Mouse (Mus musculus): Measurements from ENCODE around the gene Lin37. TPM values are rescaled to one million over a fixed set of nuclear protein-coding genes. Genes with fewer than 3 reads are reported as not detected.

The Lin37 gene
- polyA plus RNA-seq, 1 experiment from 2014 or later = 58.7 TPM

DNA sequence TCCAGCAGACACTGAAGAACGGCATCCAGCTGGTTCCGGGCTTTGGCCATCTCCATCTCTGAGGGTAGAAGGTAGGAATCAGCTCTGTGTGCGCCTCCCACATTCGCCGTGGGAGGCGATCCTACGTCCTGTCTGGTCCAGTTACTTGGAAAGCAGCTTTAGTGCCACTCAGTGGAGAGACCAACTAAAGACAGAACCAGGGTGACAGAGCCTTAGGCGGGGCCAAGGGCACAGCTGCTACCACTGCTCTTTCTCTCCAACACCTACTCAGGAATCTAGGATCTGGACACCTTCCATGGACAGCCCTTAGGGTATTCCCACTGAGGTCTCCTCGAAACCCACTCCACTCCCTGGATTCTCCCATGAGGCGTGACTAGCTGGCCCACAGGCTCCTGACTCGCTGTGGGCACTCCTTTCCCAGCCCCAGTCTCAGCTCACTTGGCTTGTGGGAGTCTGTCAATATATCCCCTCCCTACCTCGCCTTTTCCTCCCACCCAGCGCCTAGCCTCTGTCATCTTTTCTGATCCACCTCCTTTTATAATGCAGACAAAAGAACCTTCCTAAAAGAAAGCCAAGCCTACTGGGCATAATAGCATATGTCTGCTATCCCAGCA, 1.6 kb downstream of the Lin37 start:
- no peaks in the 10 kb centered on the region for H3K27me3 ChIP-seq (replicated peaks; ENCODE audit: control insufficient read depth, insufficient read depth, low read length)
- no peak overlapping the region for H3K27ac ChIP-seq (ENCODE audit: low read depth, low read length)
- H3K4me2 ChIP-seq (ENCODE audit: low read length) = peak overlapping the region; percentile 99
- WGBS = 89% methylated on average over 13 of the region's 13 CpGs
- peaks cover 23% of the 10 kb centered on the region for H3K36me3 ChIP-seq (ENCODE audit: control insufficient read depth, insufficient read depth, low read length)
- H3K9ac ChIP-seq (ENCODE audit: low read depth, low read length) = no peak overlapping the region
- no peaks in the 10 kb centered on the region for H3K9me3 ChIP-seq (ENCODE audit: control insufficient read depth, low read length)
- H3K4me3 ChIP-seq (ENCODE audit: low read length) = no peak overlapping the region; the same call in 1 of the 2 replicates
- H3K4me1 ChIP-seq (ENCODE audit: control insufficient read depth, insufficient read depth, low read depth, low read length) = peaks cover 26% of the 10 kb centered on the region
- no peak for ATAC-seq

- no peaks in the 10 kb centered on the region for H3K27me3 ChIP-seq (replicated peaks; ENCODE audit: control insufficient read depth, insufficient read depth, low read length)
- no peaks in the 10 kb centered on the region for H3K9me3 ChIP-seq (ENCODE audit: control insufficient read depth, low read length)
- H3K4me3 ChIP-seq (ENCODE audit: low read length) = no peak overlapping the region
- peaks cover 23% of the 10 kb centered on the region for H3K36me3 ChIP-seq (ENCODE audit: control insufficient read depth, insufficient read depth, low read length)
- WGBS = 94% methylated on average over 18 of the region's 18 CpGs
- peaks cover 31% of the 10 kb centered on the region for H3K4me1 ChIP-seq (ENCODE audit: control insufficient read depth, insufficient read depth, low read depth, low read length)
- no peak overlapping the region for H3K9ac ChIP-seq (ENCODE audit: low read depth, low read length)
- no peak overlapping the region for H3K27ac ChIP-seq (ENCODE audit: low read depth, low read length)
- no peak overlapping the region for H3K4me2 ChIP-seq (ENCODE audit: low read length)
- no peak for ATAC-seq
Measured at GRCm38 (mm10) chr7:30556894-30557536, 2.6 kb downstream of the Lin37 start.

DNA sequence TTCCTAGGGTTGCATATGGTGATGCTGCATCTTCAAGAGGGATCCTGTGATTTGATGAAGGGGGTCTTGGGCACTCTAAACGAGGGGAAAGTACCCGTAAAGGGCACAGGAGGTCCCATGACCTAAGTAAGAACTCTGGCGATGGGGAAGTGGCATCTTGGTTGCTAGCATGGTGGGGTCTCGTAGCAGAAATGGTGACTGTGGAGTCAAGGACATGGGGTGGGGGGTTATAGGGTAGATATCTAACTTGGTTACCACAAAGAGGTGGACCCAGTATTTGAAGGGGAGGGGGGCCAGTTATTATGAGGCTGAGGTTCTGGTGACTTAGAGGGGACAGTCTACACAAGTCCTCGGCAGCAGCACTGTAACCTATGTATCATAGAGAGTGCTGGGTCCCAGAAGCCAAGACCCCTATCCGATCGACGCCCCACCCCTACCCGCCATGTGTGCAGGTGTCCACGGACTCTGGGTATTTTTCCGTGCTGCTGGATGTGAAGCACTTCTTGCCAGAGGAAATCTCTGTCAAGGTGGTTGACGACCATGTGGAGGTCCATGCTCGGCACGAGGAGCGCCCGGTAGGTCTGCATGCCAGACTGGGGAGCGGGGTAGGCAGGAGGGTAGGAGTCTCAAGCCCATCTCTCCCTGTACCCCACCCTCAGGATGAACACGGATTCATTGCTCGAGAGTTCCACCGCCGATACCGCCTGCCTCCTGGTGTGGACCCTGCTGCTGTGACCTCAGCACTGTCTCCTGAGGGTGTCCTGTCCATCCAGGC, 5.6 kb downstream of the Lin37 start:
- H3K36me3 ChIP-seq (ENCODE audit: control insufficient read depth, insufficient read depth, low read length) = peaks cover 23% of the 10 kb centered on the region
- no peak for ATAC-seq
- 88% methylated on average over 20 of the region's 22 CpGs for WGBS
- H3K9me3 ChIP-seq (ENCODE audit: control insufficient read depth, low read length) = no peaks in the 10 kb centered on the region
- H3K9ac ChIP-seq (ENCODE audit: low read depth, low read length) = peak overlapping the region; percentile 65
- peak overlapping the region; percentile 91 for H3K4me2 ChIP-seq (ENCODE audit: low read length)
- no peak overlapping the region for H3K27ac ChIP-seq (ENCODE audit: low read depth, low read length)
- peaks cover 24% of the 10 kb centered on the region for H3K4me1 ChIP-seq (ENCODE audit: control insufficient read depth, insufficient read depth, low read depth, low read length)
- no peaks in the 10 kb centered on the region for H3K27me3 ChIP-seq (replicated peaks; ENCODE audit: control insufficient read depth, insufficient read depth, low read length)
- H3K4me3 ChIP-seq (ENCODE audit: low read length) = peak overlapping the region; percentile 55; the same call in 1 of the 2 replicates

DNA sequence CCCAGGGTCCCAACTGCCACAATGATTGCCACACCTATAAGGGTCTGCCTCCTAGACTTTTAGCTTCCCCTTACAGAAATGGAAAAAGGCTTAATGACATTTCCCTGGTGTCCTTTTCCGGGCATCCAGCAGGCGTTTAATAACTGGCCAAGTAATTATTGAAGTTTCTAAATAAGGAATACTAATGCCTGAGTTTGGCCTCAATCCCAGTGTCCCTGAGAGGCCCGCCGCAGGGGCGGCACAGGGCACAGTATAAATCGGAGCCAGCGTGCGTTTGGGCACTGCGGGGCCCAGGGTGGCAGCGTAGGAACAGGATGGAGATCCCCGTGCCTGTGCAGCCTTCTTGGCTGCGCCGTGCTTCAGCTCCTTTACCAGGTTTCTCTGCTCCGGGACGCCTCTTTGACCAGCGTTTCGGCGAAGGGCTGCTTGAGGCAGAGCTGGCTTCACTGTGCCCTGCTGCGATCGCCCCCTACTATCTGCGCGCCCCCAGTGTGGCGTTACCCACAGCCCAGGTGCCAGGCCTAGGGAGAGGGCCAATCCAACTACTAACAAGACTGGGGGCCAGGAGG, 6.5 kb downstream of the Lin37 start:
- H3K27me3 ChIP-seq (replicated peaks; ENCODE audit: control insufficient read depth, insufficient read depth, low read length) = no peaks in the 10 kb centered on the region
- no peak for ATAC-seq
- H3K4me3 ChIP-seq (ENCODE audit: low read length) = peak overlapping the region; percentile 55
- 5% methylated on average over 23 of the region's 23 CpGs for WGBS
- peaks cover 15% of the 10 kb centered on the region for H3K4me1 ChIP-seq (ENCODE audit: control insufficient read depth, insufficient read depth, low read depth, low read length)
- peaks cover 23% of the 10 kb centered on the region for H3K36me3 ChIP-seq (ENCODE audit: control insufficient read depth, insufficient read depth, low read length)
- no peaks in the 10 kb centered on the region for H3K9me3 ChIP-seq (ENCODE audit: control insufficient read depth, low read length)
- peak overlapping the region; percentile 91 for H3K4me2 ChIP-seq (ENCODE audit: low read length)
- H3K27ac ChIP-seq (ENCODE audit: low read depth, low read length) = peak overlapping the region; percentile 81
- H3K9ac ChIP-seq (ENCODE audit: low read depth, low read length) = peak overlapping the region; percentile 65

- Histone ChIP-seq H3K36me3 (ENCODE audit: control insufficient read depth, insufficient read depth, low read length) (peaks cover 23% of the 10 kb centered on the region), H3K4me2 (ENCODE audit: low read length) (peak within 1 kb of the TSS; percentile 91), H3K27me3 (replicated peaks; ENCODE audit: control insufficient read depth, insufficient read depth, low read length) (no peaks in the 10 kb centered on the region), H3K4me1 (ENCODE audit: control insufficient read depth, insufficient read depth, low read depth, low read length) (peaks cover 14% of the 10 kb centered on the region), H3K4me3 (ENCODE audit: low read length) (peak within 1 kb of the TSS; percentile 55), H3K9me3 (ENCODE audit: control insufficient read depth, low read length) (no peaks in the 10 kb centered on the region), H3K9ac (ENCODE audit: low read depth, low read length) (peak within 1 kb of the TSS; percentile 65), H3K27ac (ENCODE audit: low read depth, low read length) (peak within 1 kb of the TSS; percentile 89)
- ATAC-seq = peak; percentile 96
- WGBS = under 1% methylated on average over 44 of the region's 44 CpGs
Measured at GRCm38 (mm10) chr7:30552102-30553020, 7.3 kb downstream of the Lin37 start, which contains the start of the genes Hspb6 and Proser3. Hspb6 (plus strand) TSS chr7:30552178. Proser3 (minus strand) TSS chr7:30552299.

GRCm38 (mm10) chr7:30551445-30552101, 8.1 kb downstream of the Lin37 start:
- Histone ChIP-seq H3K4me1 (ENCODE audit: control insufficient read depth, insufficient read depth, low read depth, low read length) (peaks cover 14% of the 10 kb centered on the region), H3K9me3 (ENCODE audit: control insufficient read depth, low read length) (no peaks in the 10 kb centered on the region), H3K27ac (ENCODE audit: low read depth, low read length) (peak overlapping the region; percentile 89), H3K4me2 (ENCODE audit: low read length) (peak overlapping the region; percentile 91), H3K4me3 (ENCODE audit: low read length) (peak overlapping the region; percentile 55), H3K27me3 (replicated peaks; ENCODE audit: control insufficient read depth, insufficient read depth, low read length) (no peaks in the 10 kb centered on the region), H3K36me3 (ENCODE audit: control insufficient read depth, insufficient read depth, low read length) (peaks cover 16% of the 10 kb centered on the region), H3K9ac (ENCODE audit: low read depth, low read length) (peak overlapping the region; percentile 62)
- peak; percentile 63 for ATAC-seq
- 3% methylated on average over 10 of the region's 10 CpGs for WGBS

DNA sequence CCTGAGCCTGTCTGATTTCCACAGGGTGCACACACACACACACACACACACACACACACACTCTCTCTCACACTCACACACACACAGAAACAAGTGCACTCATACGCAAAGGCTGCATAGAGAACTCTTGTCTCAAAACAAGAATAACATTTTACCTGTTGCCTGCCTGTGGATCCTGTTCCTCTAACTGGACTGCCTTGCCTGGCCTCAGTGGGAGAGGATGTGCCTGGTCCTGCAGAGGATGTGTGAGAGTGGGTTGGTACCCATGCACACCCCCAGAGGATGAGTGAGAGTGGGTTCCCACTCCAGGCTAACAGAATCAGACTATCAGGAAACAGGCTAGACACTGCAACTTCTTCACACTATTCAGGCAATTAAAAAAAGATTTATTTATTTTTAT, 9.0 kb downstream of the Lin37 start:
- no peak overlapping the region for H3K9ac ChIP-seq (ENCODE audit: low read depth, low read length)
- 100% methylated on average over 1 of the region's 1 CpGs for WGBS
- peaks cover 7% of the 10 kb centered on the region for H3K36me3 ChIP-seq (ENCODE audit: control insufficient read depth, insufficient read depth, low read length)
- H3K9me3 ChIP-seq (ENCODE audit: control insufficient read depth, low read length) = no peaks in the 10 kb centered on the region
- H3K27ac ChIP-seq (ENCODE audit: low read depth, low read length) = no peak overlapping the region
- ATAC-seq = no peak
- peaks cover 14% of the 10 kb centered on the region for H3K4me1 ChIP-seq (ENCODE audit: control insufficient read depth, insufficient read depth, low read depth, low read length)
- H3K4me2 ChIP-seq (ENCODE audit: low read length) = no peak overlapping the region
- H3K27me3 ChIP-seq (replicated peaks; ENCODE audit: control insufficient read depth, insufficient read depth, low read length) = no peaks in the 10 kb centered on the region
- no peak overlapping the region for H3K4me3 ChIP-seq (ENCODE audit: low read length)

DNA sequence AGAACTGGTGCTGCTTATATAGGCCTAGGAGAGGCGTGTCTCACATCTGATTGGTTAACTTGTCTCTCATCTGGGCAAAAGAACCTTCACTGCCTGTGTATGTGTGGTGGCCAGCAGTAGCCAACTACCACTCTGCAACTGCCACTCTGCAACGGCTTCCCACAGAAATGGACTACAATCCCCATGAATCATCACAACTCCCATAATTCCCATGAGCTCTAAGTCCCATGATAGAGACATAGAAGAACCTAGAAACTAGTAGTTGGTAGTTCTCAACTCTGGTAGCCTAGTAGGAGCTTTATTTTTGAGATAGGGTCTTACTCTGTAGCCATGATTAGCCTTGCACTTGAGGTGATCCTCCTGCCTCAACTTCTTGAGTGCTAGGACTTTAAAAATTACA, 9.8 kb downstream of the Lin37 start:
- no peak overlapping the region for H3K9ac ChIP-seq (ENCODE audit: low read depth, low read length)
- peaks cover 14% of the 10 kb centered on the region for H3K4me1 ChIP-seq (ENCODE audit: control insufficient read depth, insufficient read depth, low read depth, low read length)
- WGBS = 76% methylated on average over 1 of the region's 2 CpGs
- H3K9me3 ChIP-seq (ENCODE audit: control insufficient read depth, low read length) = no peaks in the 10 kb centered on the region
- ATAC-seq = no peak
- H3K27me3 ChIP-seq (replicated peaks; ENCODE audit: control insufficient read depth, insufficient read depth, low read length) = no peaks in the 10 kb centered on the region
- H3K4me2 ChIP-seq (ENCODE audit: low read length) = no peak overlapping the region
- H3K4me3 ChIP-seq (ENCODE audit: low read length) = no peak overlapping the region
- H3K36me3 ChIP-seq (ENCODE audit: control insufficient read depth, insufficient read depth, low read length) = no peaks in the 10 kb centered on the region; the same call in 1 of the 2 replicates
- H3K27ac ChIP-seq (ENCODE audit: low read depth, low read length) = no peak overlapping the region
